Mouse (Mus musculus): Measurements from ENCODE around the gene Ctsh.

GRCm38 (mm10) chr9:90014649-90015048 is 39.3 kb upstream of the Ctsh start:
- TF ChIP-seq CTCF (IDR thresholded peaks at IDR 0.05; ENCODE audit: borderline replicate concordance, insufficient read depth, low read depth, low read length) (no peak), POLR2A (IDR thresholded peaks at IDR 0.05; ENCODE audit: borderline replicate concordance, insufficient read depth, low read length) (no peak)
